Mouse (Mus musculus) layer of hippocampus, adult 8-10 months (tissue): ENCODE measurements at regions not wholly inside any gene's neighbourhood (a gene's known extent, or its start where the extent isn't known, plus 50 kb on each side); places are given as distances from the start of the nearest gene placed in this dataset.

ENCODE experiments used
- DNase-seq, 2 experiments: peaks; one replicate each; pipeline ENCODE4 v3.0.0; 2022; ENCODE audit warnings: low spot score in 2 of 2

GRCm38 (mm10) chr4:150800774-150801173 is 52.9 kb upstream of the Errfi1 start:
- no peak for DNase-seq

DNA sequence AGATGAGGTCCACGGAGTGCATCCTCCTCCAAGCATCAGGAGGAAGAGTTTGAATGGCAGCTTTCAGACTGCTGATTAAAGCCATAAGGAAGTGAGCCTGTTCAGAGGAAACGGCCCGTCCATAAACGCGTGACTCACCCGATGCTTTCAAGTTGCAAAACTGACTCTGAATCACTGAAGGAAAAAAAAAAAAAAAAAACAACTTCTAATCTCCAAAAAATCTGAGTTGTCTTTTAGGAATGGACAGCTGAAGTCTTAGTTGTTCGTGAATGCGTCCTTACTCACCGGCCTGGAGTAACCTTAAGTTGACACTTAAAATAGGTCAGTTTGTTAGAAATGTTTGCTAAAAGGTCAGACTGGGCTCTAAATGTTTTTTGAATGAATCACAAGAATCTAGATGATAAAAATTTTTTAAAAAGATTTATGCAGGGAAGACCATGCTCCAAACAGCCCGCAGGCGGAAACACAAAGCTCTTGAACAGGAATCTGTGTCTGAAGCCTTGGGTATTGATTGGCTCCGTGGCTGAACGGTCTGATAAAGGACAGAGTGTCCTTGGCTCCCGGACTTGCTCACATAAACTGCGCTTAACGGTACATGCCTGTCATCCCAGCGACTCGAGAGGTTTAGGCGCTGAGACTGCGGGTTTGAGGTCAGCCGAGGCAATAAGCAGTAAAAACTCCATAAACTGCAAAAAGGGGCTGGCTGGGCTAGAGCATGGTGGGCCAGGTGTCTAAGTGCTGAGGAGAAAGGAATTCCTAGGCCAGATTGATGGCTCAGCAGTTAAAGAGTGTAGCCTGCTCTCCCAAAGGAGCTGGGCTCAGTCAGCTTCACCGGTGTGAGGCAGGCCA is 53.9 kb upstream of the Errfi1 start:
- no peak for DNase-seq

DNA sequence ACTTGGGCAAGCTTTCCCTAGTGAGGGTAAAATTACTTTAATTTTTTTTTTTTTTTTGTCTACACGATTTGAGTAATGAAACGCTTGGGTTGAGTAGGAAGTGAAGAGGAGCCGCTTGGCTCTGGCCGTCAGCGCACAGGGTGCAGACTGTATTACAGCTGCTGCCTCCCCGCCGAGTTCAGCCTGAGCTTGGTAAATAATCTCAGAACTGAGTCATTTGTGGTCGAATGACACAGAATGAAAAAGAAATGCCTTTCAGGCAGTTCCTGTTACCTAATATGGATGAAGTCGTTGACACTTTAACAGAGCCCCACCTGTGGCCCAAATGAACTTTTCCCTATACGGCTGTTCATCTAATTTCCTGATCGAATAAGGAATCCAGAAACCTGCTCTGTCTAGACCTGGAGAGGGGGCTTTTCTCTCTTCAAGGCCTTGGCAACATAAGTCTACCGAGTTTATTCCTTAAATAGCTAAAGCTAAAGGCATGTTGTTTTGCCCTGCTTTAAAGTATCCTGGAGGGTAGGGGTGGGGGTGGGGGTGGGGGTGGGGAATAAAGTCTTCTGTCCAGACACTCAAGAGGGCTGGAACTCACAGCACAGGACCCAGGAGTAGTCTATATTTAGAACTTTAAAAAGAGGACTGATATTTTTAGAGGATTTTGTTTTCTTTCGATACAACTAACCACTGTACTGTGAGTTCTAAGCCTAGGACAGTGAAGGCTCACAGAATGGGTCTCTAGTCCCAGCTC is 54.8 kb upstream of the Errfi1 start:
- peak; percentile 33 to 48 for DNase-seq

DNA sequence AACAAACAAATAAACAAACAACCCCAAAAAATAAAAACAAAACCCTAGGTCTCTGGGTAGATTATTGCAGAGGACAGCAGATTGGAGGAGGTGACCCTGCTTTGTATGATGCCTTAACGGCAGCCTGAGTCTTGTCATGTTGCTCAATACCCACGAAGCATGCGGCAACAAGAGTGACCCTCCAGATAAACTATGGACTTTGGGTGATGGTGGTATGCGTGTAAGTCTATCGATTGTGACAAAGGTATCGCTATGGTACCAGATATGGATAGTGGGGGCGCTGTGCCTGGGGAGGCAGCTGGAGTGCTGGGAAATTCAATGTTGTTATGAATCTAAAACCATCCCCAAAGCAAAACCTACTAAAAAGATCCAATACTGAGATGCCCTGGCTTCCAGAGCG is 55.4 kb upstream of the Errfi1 start:
- no peak for DNase-seq

GRCm38 (mm10) chr4:150797057-150797456 is 56.7 kb upstream of the Errfi1 start:
- no peak for DNase-seq

- no peak for DNase-seq
Measured at GRCm38 (mm10) chr4:150794878-150795277, 58.8 kb upstream of the Errfi1 start.

DNA sequence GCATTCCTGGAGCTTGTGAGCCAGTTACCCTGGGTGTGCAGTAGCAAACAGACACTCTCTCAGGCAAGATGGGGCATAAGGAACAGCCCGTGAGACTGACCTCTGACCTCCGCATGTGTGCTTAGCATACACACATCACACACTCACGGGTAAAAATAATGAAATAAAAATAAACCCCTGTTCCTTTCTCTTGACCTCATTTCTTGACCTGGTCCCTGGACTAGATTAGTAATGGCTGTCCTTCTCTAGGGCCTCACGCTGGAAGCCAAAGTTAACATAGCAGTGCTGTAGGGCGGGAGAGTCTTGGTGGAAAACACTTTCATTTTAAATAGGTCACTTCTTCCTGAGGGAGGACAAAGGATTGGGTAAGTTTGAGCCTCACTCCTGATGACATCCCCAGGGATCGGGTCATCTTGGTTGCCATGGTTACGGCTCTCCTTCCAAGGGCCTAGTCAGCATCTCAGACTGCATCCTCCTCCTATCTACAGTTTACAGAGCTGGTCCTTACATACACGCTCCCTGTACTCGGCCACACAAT is 59.4 kb upstream of the Errfi1 start:
- no peak for DNase-seq

- DNase-seq = no peak
Measured at GRCm38 (mm10) chr4:150793146-150793545, 60.6 kb upstream of the Errfi1 start.

- no peak for DNase-seq
Measured at GRCm38 (mm10) chr4:150789166-150789565, 64.6 kb upstream of the Errfi1 start.

- no peak for DNase-seq
Measured at GRCm38 (mm10) chr4:150787113-150787512, 66.6 kb upstream of the Errfi1 start.

DNA sequence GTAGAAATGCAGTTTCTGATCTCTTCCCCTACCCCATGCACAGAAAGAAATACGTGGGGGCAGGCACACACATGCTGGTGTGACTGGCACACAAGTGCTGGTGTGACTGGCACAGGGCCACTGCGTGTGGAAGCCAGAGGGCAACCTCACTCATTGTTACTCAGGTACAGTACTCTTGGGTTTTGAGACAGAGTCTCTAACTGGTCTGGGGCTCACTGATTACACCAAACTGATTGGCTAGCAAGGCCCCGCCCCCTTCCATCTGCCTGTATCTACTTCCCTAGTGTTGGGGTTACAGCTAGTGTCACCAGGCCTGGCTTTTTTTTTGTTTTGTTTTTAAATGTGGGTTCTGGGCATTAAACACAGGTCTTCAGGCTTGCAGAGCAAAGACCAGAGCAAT is 67.1 kb upstream of the Errfi1 start:
- DNase-seq = no peak

GRCm38 (mm10) chr4:150784491-150785451 is 68.9 kb upstream of the Errfi1 start:
- no peak for DNase-seq

DNA sequence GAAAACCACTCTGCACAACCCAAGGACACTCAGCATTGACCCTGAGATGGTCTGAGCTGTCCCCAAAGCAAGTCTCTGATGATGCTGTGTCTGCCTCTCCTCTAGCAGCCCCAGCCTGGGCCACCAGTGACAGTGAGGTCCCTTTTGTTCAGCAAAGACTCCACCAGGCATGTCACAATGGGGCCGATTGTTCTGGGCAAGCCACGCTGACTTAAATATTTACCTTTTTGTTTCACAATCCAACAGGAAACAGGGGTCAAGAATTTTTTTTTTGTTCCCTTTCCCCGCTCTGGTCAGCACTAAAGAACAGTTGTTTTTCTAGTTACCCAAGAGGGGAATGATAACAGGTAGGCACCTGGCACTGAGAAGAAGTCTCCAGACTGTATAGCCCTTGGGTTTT is 72.4 kb upstream of the Errfi1 start:
- DNase-seq = no peak

GRCm38 (mm10) chr4:150779340-150779739 is 74.4 kb upstream of the Errfi1 start:
- DNase-seq = no peak

DNA sequence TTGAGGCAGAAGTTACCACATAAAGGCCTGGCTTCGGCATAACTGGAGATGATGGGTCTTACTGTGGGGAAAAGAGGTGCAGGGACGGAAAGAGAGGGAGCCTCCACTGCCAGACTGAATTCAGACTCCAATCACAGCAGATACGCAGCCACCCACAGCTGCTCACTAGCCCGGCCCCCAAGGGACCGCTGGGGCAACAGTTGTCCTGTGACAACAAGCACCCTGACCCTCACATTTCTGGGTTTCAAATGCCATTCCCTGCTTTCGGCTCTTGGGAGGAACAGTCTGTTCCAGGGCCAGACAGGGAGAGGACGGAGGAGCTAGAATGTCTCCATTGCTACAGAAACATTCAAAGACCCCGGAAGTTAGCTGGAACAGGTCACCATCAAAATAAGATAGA is 75.0 kb upstream of the Errfi1 start:
- no peak for DNase-seq

GRCm38 (mm10) chr4:150775695-150776521 is 77.8 kb upstream of the Errfi1 start:
- DNase-seq = no peak

- no peak for DNase-seq
Measured at GRCm38 (mm10) chr4:150775281-150775680, 78.4 kb upstream of the Errfi1 start.

DNA sequence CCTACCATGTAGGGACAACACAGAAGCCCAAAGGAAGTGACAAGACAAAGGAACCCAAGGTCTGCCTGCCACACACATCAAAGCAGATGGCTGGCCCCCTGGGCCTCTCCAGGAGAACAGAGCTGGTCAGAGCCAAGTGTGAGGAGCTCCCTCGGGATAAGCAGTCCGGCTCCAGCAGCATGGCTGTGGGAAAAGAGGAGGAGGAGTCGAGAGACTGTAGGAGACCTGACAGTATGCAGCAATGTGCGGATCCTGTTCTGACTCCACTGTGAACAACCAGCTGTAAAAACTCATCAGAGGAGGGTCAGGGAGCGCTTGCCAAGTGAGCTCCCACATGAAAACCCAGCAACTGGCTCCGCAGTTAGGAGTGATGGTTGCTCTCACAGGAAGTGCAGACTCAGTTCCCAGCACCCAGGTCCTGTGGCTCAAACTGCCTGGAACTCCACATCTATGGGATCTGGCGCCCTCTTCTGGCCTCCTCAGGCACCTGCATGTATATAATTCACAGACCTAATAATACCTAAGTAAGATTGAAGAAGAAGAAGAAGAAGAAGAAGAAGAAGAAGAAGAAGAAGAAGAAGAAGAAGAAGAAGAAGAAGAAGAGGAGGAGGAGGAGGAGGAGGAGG is 79.3 kb upstream of the Errfi1 start:
- no peak for DNase-seq

- no peak for DNase-seq
Measured at GRCm38 (mm10) chr4:150771922-150772651, 81.6 kb upstream of the Errfi1 start.
